26 mouse cellular contexts compared by ENCODE assay signal in the genomic region with DNA sequence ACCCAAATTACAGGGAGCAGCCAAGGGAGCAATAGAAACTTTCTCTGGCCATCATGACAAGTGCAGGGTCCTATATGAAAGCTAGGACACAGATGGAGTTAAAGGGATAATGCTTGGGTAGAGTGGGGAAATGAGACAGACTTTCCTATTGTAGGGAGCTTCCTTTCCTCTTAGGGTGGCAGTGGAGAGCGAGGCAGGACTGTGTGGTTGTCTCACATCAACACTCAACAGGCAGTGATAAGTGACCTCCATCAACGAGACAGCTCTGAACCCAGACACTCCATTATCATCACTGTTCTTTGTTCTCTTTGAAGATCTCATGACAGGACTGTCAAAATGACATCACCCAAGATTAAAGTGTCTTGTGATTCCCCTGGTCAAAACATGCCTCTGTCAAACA. TPM values are rescaled to one million over a fixed set of nuclear protein-coding genes. Genes with fewer than 3 reads are reported as not detected.
"Had no signal": no experiment of that assay in that cellular context is flagged by ENCODE, and none has a peak within 500 bp of the region (broad histone marks: within the 10 kb centered on the region; RNA-seq: fewer than 3 reads in every experiment).

No protein-coding gene starts in this region.

- H3K4me2 ChIP-seq: limb, embryonic 13.5 days; liver, embryonic 12.5 days; liver, embryonic 15.5 days; lung, embryonic 15.5 days; neural tube, embryonic 15.5 days had no signal

- H3K4me3 ChIP-seq: layer of hippocampus, adult 2 months; limb, embryonic 10.5 days; limb, embryonic 13.5 days; liver, embryonic 12.5 days; liver, embryonic 15.5 days; lung, embryonic 15.5 days; megakaryocyte, embryonic 14.5 days; neural tube, embryonic 12.5 days; neural tube, embryonic 15.5 days had no signal

- H3K9ac ChIP-seq: limb, embryonic 13.5 days; liver, embryonic 12.5 days; liver, embryonic 15.5 days; lung, embryonic 15.5 days; neural tube, embryonic 12.5 days; neural tube, embryonic 15.5 days had no signal

- H3K4me1 ChIP-seq: liver, embryonic 12.5 days; liver, embryonic 15.5 days; lung, embryonic 15.5 days; megakaryocyte, embryonic 14.5 days had no signal

- ATAC-seq: liver, embryonic 12.5 days had no signal

- DNase-seq: kidney, postnatal 25 days; layer of hippocampus, adult 9-11 months; liver; lung, adult 18-20 months; lung, postnatal 10 days; lung, postnatal 36 days; midbrain, embryonic 14.5 days; right cerebral cortex, adult 18-20 months; right cerebral cortex, postnatal 14 days; right cerebral cortex, postnatal 4 days; thymus, adult 2 months; thymus, postnatal 14 days; thymus, postnatal 4 days had no signal

- H3K27ac ChIP-seq: kidney, postnatal 0 days; layer of hippocampus, adult 2 months; limb, embryonic 10.5 days; limb, embryonic 13.5 days; liver, embryonic 12.5 days; liver, embryonic 15.5 days; lung, embryonic 15.5 days; midbrain, embryonic 10.5 days; neural tube, embryonic 12.5 days; neural tube, embryonic 15.5 days; stomach, postnatal 0 days had no signal

- H3K36me3 ChIP-seq: limb, embryonic 10.5 days; limb, embryonic 13.5 days; liver, embryonic 12.5 days; liver, embryonic 15.5 days; lung, embryonic 15.5 days; midbrain, embryonic 10.5 days; neural tube, embryonic 12.5 days; neural tube, embryonic 15.5 days had no signal

- H3K27me3 ChIP-seq: limb, embryonic 13.5 days; liver, embryonic 12.5 days; liver, embryonic 15.5 days; lung, embryonic 15.5 days; megakaryocyte, embryonic 14.5 days; neural tube, embryonic 12.5 days; neural tube, embryonic 15.5 days had no signal

- H3K9me3 ChIP-seq: limb, embryonic 10.5 days; limb, embryonic 13.5 days; liver, embryonic 12.5 days; liver, embryonic 15.5 days; lung, embryonic 15.5 days; megakaryocyte, embryonic 14.5 days; midbrain, embryonic 10.5 days; neural tube, embryonic 12.5 days; neural tube, embryonic 15.5 days had no signal

RNA-seq across cellular contexts. Expression of a gene that starts 2.3 kb away (rescaled TPM):
- total RNA-seq: layer of hippocampus, adult 2 months had no signal
- polyA plus RNA-seq: large intestine, adult 2 months; limb, embryonic 10.5 days; liver, embryonic 12.5 days; liver, embryonic 15.5 days had no signal
